Mouse (Mus musculus): ENCODE results near the gene E2f4. TPM values are rescaled to one million over a fixed set of nuclear protein-coding genes. Genes with fewer than 3 reads are reported as not detected.
A peak's percentile ranks its signal among the peaks of the same experiment; 100 is the strongest.

The E2f4 gene
- total and polyA plus RNA-seq, 2 experiments from 2014 or later: 28.3 to 39.2 TPM

GRCm38 (mm10) chr8:105278911-105279334 lies 18.5 kb upstream of the E2f4 start:
- H3K9ac ChIP-seq (replicated peaks; ENCODE audit: low read length): 0 out of 2 replicates have a peak overlapping the region, but pooled peaks have one; percentile 22
- H3K27ac ChIP-seq: no peak overlapping the region
- peak; percentile 54 for TF ChIP-seq CTCF (IDR thresholded peaks at IDR 0.05; ENCODE audit: low read depth)
- DNase-seq (ENCODE audit: low spot score) (peak; percentile 84), ATAC-seq (peak; percentile 67)
- WGBS: 5% methylated on average over 28 of the region's 28 CpGs
- H3K4me2 ChIP-seq (ENCODE audit: low read depth, low read length): peak overlapping the region; percentile 43
- peak overlapping the region; percentile 19; the same call in 1 of the 2 replicates for H3K4me3 ChIP-seq (ENCODE audit: low read length)
- no peaks in the 10 kb centered on the region for H3K36me3 ChIP-seq (ENCODE audit: insufficient read depth, low read length)
- no peaks in the 10 kb centered on the region for H3K9me3 ChIP-seq (ENCODE audit: low read length)
- peaks cover 5% of the 10 kb centered on the region; the same call in 1 of the 2 replicates for H3K4me1 ChIP-seq (ENCODE audit: insufficient read depth, low read length)
- peaks cover 5% of the 10 kb centered on the region for H3K27me3 ChIP-seq (ENCODE audit: insufficient read depth, low read length)

DNA sequence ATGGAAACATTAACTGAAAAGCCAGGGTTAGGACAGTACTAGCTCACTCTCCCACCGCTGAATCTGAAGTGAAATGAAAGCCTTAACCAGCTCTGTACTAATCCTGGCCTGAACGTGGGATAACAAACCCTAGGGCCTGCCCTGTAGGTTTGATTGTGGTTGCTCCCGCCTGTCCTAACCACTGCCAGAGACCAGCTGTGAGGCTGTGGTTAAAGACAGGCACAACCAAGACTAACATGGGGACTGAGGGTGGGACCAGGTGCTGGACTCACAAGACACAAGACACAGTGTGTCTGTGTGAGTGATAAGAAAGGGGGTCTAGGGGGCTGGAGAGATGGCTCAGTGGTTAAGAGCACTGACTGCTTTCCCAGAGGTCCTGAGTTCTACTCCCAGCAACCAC lies 16.9 kb upstream of the E2f4 start:
- H3K9me3 ChIP-seq (ENCODE audit: low read length): no peaks in the 10 kb centered on the region
- no peak for ATAC-seq
- WGBS: 68% methylated on average over 3 of the region's 3 CpGs
- TF ChIP-seq CTCF (IDR thresholded peaks at IDR 0.05; ENCODE audit: low read depth): no peak
- no peak overlapping the region for H3K9ac ChIP-seq (replicated peaks; ENCODE audit: low read length)
- DNase-seq (ENCODE audit: low spot score): no peak
- H3K4me1 ChIP-seq (ENCODE audit: insufficient read depth, low read length): peaks cover 7% of the 10 kb centered on the region; the same call in 1 of the 2 replicates
- H3K4me3 ChIP-seq (ENCODE audit: low read length): no peak overlapping the region
- H3K36me3 ChIP-seq (ENCODE audit: insufficient read depth, low read length): no peaks in the 10 kb centered on the region
- H3K27ac ChIP-seq: no peak overlapping the region
- peaks cover 5% of the 10 kb centered on the region; the same call in 1 of the 2 replicates for H3K27me3 ChIP-seq (ENCODE audit: insufficient read depth, low read length)
- H3K4me2 ChIP-seq (ENCODE audit: low read depth, low read length): no peak overlapping the region

DNA sequence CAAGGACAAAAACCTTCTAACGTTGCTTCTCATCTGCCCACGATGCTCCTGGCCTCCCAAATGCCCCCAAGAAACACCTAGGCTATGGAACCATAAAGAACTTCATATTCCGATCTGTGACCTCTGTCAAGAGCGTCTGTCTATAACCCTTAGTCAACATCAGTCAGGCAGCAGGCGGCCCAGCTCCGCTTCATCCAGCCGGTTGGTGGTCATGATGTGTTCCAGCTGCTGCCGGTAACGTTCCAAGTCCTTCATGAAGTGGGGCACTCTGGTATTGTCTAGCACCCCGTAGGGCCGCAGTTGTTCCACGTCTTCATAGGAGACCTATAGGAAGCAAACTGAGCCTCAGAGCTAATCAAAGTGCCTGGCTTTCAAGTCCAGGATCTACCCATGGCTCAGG lies 15.6 kb upstream of the E2f4 start:
- no peak overlapping the region for H3K4me2 ChIP-seq (ENCODE audit: low read depth, low read length)
- TF ChIP-seq CTCF (IDR thresholded peaks at IDR 0.05; ENCODE audit: low read depth): no peak
- H3K36me3 ChIP-seq (ENCODE audit: insufficient read depth, low read length): no peaks in the 10 kb centered on the region
- ATAC-seq: no peak
- H3K27me3 ChIP-seq (ENCODE audit: insufficient read depth, low read length): peaks cover 2% of the 10 kb centered on the region; the same call in 1 of the 2 replicates
- no peak overlapping the region for H3K27ac ChIP-seq
- H3K4me3 ChIP-seq (ENCODE audit: low read length): no peak overlapping the region
- no peaks in the 10 kb centered on the region for H3K9me3 ChIP-seq (ENCODE audit: low read length)
- 86% methylated on average over 12 of the region's 12 CpGs for WGBS
- DNase-seq (ENCODE audit: low spot score): no peak
- H3K4me1 ChIP-seq (ENCODE audit: insufficient read depth, low read length): peaks cover 17% of the 10 kb centered on the region
- no peak overlapping the region for H3K9ac ChIP-seq (replicated peaks; ENCODE audit: low read length)

GRCm38 (mm10) chr8:105282239-105282638 lies 15.2 kb upstream of the E2f4 start:
- ATAC-seq (no peak), DNase-seq (ENCODE audit: low spot score) (no peak)
- Histone ChIP-seq H3K4me3 (ENCODE audit: low read length) (no peak overlapping the region), H3K4me1 (ENCODE audit: insufficient read depth, low read length) (peaks cover 17% of the 10 kb centered on the region), H3K9me3 (ENCODE audit: low read length) (no peaks in the 10 kb centered on the region), H3K27me3 (ENCODE audit: insufficient read depth, low read length) (no peaks in the 10 kb centered on the region), H3K27ac (no peak overlapping the region), H3K36me3 (ENCODE audit: insufficient read depth, low read length) (no peaks in the 10 kb centered on the region), H3K4me2 (ENCODE audit: low read depth, low read length) (no peak overlapping the region), H3K9ac (replicated peaks; ENCODE audit: low read length) (no peak overlapping the region)
- no peak for TF ChIP-seq CTCF (IDR thresholded peaks at IDR 0.05; ENCODE audit: low read depth)
- 92% methylated on average over 4 of the region's 4 CpGs for WGBS

- ATAC-seq: peak; percentile 31; the same call in 1 of the 2 replicates
- WGBS: 31% methylated on average over 23 of the region's 23 CpGs
- Histone ChIP-seq H3K9ac (replicated peaks; ENCODE audit: low read length) (no peak overlapping the region), H3K36me3 (ENCODE audit: insufficient read depth, low read length) (no peaks in the 10 kb centered on the region), H3K4me2 (ENCODE audit: low read depth, low read length) (no peak overlapping the region), H3K27ac (no peak overlapping the region), H3K9me3 (ENCODE audit: low read length) (no peaks in the 10 kb centered on the region), H3K4me3 (ENCODE audit: low read length) (no peak overlapping the region), H3K4me1 (ENCODE audit: insufficient read depth, low read length) (peaks cover 17% of the 10 kb centered on the region), H3K27me3 (ENCODE audit: insufficient read depth, low read length) (no peaks in the 10 kb centered on the region)
- DNase-seq (ENCODE audit: low spot score): no peak
- peak; percentile 75 for TF ChIP-seq CTCF (IDR thresholded peaks at IDR 0.05; ENCODE audit: low read depth)
These were observed 14.4 kb upstream of the E2f4 start for GRCm38 (mm10) chr8:105283074-105283473.

GRCm38 (mm10) chr8:105285514-105285913 lies 11.9 kb upstream of the E2f4 start:
- Histone ChIP-seq H3K9ac (replicated peaks; ENCODE audit: low read length) (no peak overlapping the region), H3K27ac (no peak overlapping the region), H3K36me3 (ENCODE audit: insufficient read depth, low read length) (no peaks in the 10 kb centered on the region), H3K4me2 (ENCODE audit: low read depth, low read length) (no peak overlapping the region), H3K4me3 (ENCODE audit: low read length) (no peak overlapping the region), H3K27me3 (ENCODE audit: insufficient read depth, low read length) (no peaks in the 10 kb centered on the region), H3K9me3 (ENCODE audit: low read length) (no peaks in the 10 kb centered on the region), H3K4me1 (ENCODE audit: insufficient read depth, low read length) (peaks cover 18% of the 10 kb centered on the region; the same call in 1 of the 2 replicates)
- TF ChIP-seq CTCF (IDR thresholded peaks at IDR 0.05; ENCODE audit: low read depth): no peak
- ATAC-seq (no peak), DNase-seq (ENCODE audit: low spot score) (no peak)
- WGBS: 43% methylated on average over 12 of the region's 12 CpGs

DNA sequence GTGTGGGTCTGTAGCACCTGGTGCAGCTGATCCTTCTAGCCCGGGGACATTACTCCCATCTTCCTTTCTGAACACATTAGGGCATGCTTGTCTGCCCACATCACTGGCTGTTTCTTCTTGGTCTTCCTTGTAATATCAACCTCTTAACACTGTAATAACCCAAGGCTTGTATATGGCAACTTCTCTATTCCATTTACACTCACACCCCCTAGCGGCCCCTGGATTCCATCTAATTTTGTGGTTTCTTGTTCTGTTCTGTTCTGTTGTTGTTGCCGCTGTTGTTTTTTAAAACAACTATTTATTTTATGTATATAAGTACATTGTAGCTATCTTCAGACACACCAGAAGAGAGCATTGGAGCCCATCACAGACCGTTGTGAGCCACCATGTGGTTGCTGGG lies 10.6 kb upstream of the E2f4 start:
- no peak for ATAC-seq
- Histone ChIP-seq H3K9ac (replicated peaks; ENCODE audit: low read length) (no peak overlapping the region), H3K36me3 (ENCODE audit: insufficient read depth, low read length) (no peaks in the 10 kb centered on the region), H3K4me2 (ENCODE audit: low read depth, low read length) (peak overlapping the region; percentile 37), H3K27ac (no peak overlapping the region), H3K4me1 (ENCODE audit: insufficient read depth, low read length) (peaks cover 18% of the 10 kb centered on the region; the same call in 1 of the 2 replicates), H3K27me3 (ENCODE audit: insufficient read depth, low read length) (no peaks in the 10 kb centered on the region), H3K9me3 (ENCODE audit: low read length) (no peaks in the 10 kb centered on the region), H3K4me3 (ENCODE audit: low read length) (no peak overlapping the region)
- no peak for TF ChIP-seq CTCF (IDR thresholded peaks at IDR 0.05; ENCODE audit: low read depth)
- DNase-seq (ENCODE audit: low spot score): no peak
- 81% methylated on average over 4 of the region's 4 CpGs for WGBS
